Mouse (Mus musculus) midbrain, embryonic 16.5 days (tissue): ENCODE data around the gene Uts2. TPM values are rescaled to one million over a fixed set of nuclear protein-coding genes. Genes with fewer than 3 reads are reported as not detected.
"Not testable (repeated sequence)": the region's sequence is repeated elsewhere in the genome, so short reads cannot be mapped to it uniquely, and the experiment has no call there.

Source experiments
- ATAC-seq: fragments of 200-750 bp; cut with Nextera tagmentation; 2 replicates; pipeline ENCODE4 v1.8.0; 2017; ENCODE audit warnings: moderate TSS enrichment
- H3K27ac ChIP-seq: fragments of 300-500 bp; sonication (generic); 2 replicates; pipeline ENCODE4 v1.5.1; 2014; ENCODE audit warnings: mild to moderate bottlenecking, low read length, mixed read lengths
- H3K27me3 ChIP-seq: fragments of 300-500 bp; sonication (generic); 2 replicates; pipeline ENCODE4 v1.6.1; 2014; ENCODE audit warnings: low read depth, low read length, mixed read lengths; ENCODE audit not compliant: control insufficient read depth, insufficient read depth
- H3K36me3 ChIP-seq: fragments of 300-500 bp; sonication (generic); 2 replicates; pipeline ENCODE4 v1.6.1; 2014; ENCODE audit warnings: mild to moderate bottlenecking, low read length, moderate library complexity, mixed read lengths; ENCODE audit not compliant: control insufficient read depth, insufficient read depth
- H3K4me1 ChIP-seq: fragments of 300-500 bp; sonication (generic); 2 replicates; pipeline ENCODE4 v1.6.1; 2014; ENCODE audit warnings: mild to moderate bottlenecking, low read length, mixed read lengths; ENCODE audit not compliant: control insufficient read depth, insufficient read depth
- H3K4me2 ChIP-seq: fragments of 300-500 bp; sonication (generic); 2 replicates; pipeline ENCODE4 v1.6.1; 2014; ENCODE audit warnings: mild to moderate bottlenecking, low read length, mixed read lengths
- H3K4me3 ChIP-seq: fragments of 300-500 bp; sonication (generic); 2 replicates; pipeline ENCODE4 v1.5.1; 2014; ENCODE audit warnings: low read depth, mild to moderate bottlenecking, low read length, moderate library complexity, mixed read lengths
- H3K9ac ChIP-seq: fragments of 300-500 bp; sonication (generic); 2 replicates; pipeline ENCODE4 v1.6.1; 2014; ENCODE audit warnings: low read depth, low read length, mixed read lengths
- H3K9me3 ChIP-seq: fragments of 300-500 bp; sonication (generic); replicated peaks from 2 replicates; pipeline ENCODE4 v1.6.1; 2014; ENCODE audit warnings: mild to moderate bottlenecking, low read length, mixed read lengths; ENCODE audit not compliant: control insufficient read depth, poor library complexity, severe bottlenecking
- WGBS: fragments of 180-500 bp; shearing (Covaris S2); extraction: QIAGEN DNeasy Blood & Tissue Kit; methylation state at CpG from one replicate; pipeline ENCODE4 v1.1.7; 2014; 5-methylcytosine and 5-hydroxymethylcytosine counted together
- polyA plus RNA-seq: library from polyadenylated mRNA; unstranded; fragments of >200 nt; fragmentation: Nextera tagmentation; extraction: Ambion mirVana; gene quantifications from 2 replicates; pipeline ENCODE4 v1.2.1, GENCODE M21; 2015

The Uts2 gene
- polyA plus RNA-seq, 1 experiment from 2014 or later, result not detected

- Histone ChIP-seq H3K9ac (no peak overlapping the region), H3K27ac (no peak overlapping the region), H3K4me2 (no peak overlapping the region), H3K27me3 (no peaks in the 10 kb centered on the region), H3K9me3 (no peaks in the 10 kb centered on the region), H3K36me3 (no peaks in the 10 kb centered on the region), H3K4me1 (no peaks in the 10 kb centered on the region), H3K4me3 (no peak overlapping the region)
- WGBS, result 95% methylated on average over 9 of the region's 9 CpGs
- ATAC-seq, result no peak
Observed at GRCm38 (mm10) chr4:150998626-150999025, 1.7 kb downstream of the Uts2 start.

GRCm38 (mm10) chr4:151001397-151001796 is 4.5 kb downstream of the Uts2 start:
- no peak for ATAC-seq
- H3K4me1 ChIP-seq, result no peaks in the 10 kb centered on the region
- no peak overlapping the region for H3K4me2 ChIP-seq
- no peak overlapping the region for H3K4me3 ChIP-seq
- no peak overlapping the region for H3K27ac ChIP-seq
- H3K9ac ChIP-seq, result no peak overlapping the region
- no peaks in the 10 kb centered on the region for H3K9me3 ChIP-seq
- WGBS, result 76% methylated on average over 13 of the region's 13 CpGs
- H3K27me3 ChIP-seq, result no peaks in the 10 kb centered on the region
- peaks cover 4% of the 10 kb centered on the region; the same call in 1 of the 2 replicates for H3K36me3 ChIP-seq

- Histone ChIP-seq H3K9ac (no peak overlapping the region), H3K27ac (no peak overlapping the region), H3K9me3 (no peaks in the 10 kb centered on the region), H3K27me3 (no peaks in the 10 kb centered on the region), H3K36me3 (peaks cover 4% of the 10 kb centered on the region; the same call in 1 of the 2 replicates), H3K4me1 (no peaks in the 10 kb centered on the region), H3K4me3 (no peak overlapping the region), H3K4me2 (no peak overlapping the region)
- WGBS, result 94% methylated on average over 13 of the region's 13 CpGs
- no peak for ATAC-seq
Observed at GRCm38 (mm10) chr4:151005656-151006318, 8.9 kb downstream of the Uts2 start.

- Histone ChIP-seq H3K4me1 (no peaks in the 10 kb centered on the region), H3K9me3 (no peaks in the 10 kb centered on the region), H3K27me3 (no peaks in the 10 kb centered on the region), H3K27ac (no peak overlapping the region), H3K36me3 (peaks cover 4% of the 10 kb centered on the region; the same call in 1 of the 2 replicates), H3K4me2 (no peak overlapping the region), H3K4me3 (no peak overlapping the region), H3K9ac (no peak overlapping the region)
- ATAC-seq, result no peak
- WGBS, result 55% methylated on average over 6 of the region's 6 CpGs
Observed at GRCm38 (mm10) chr4:151006945-151007344, 10.0 kb downstream of the Uts2 start.

GRCm38 (mm10) chr4:151010316-151010715 is 13.4 kb downstream of the Uts2 start:
- Histone ChIP-seq H3K4me3 (no peak overlapping the region), H3K9ac (no peak overlapping the region), H3K27me3 (no peaks in the 10 kb centered on the region), H3K36me3 (peaks cover 4% of the 10 kb centered on the region; the same call in 1 of the 2 replicates), H3K27ac (no peak overlapping the region), H3K9me3 (no peaks in the 10 kb centered on the region), H3K4me2 (no peak overlapping the region), H3K4me1 (no peaks in the 10 kb centered on the region)
- WGBS, result 92% methylated on average over 7 of the region's 7 CpGs
- ATAC-seq, result no peak

GRCm38 (mm10) chr4:151015946-151016345 is 19.0 kb downstream of the Uts2 start:
- 92% methylated on average over 10 of the region's 10 CpGs for WGBS
- Histone ChIP-seq H3K4me3 (no peak overlapping the region), H3K4me2 (no peak overlapping the region), H3K9ac (no peak overlapping the region), H3K27me3 (no peaks in the 10 kb centered on the region), H3K4me1 (no peaks in the 10 kb centered on the region), H3K9me3 (no peaks in the 10 kb centered on the region), H3K27ac (no peak overlapping the region), H3K36me3 (no peaks in the 10 kb centered on the region)
- no peak for ATAC-seq

- H3K27ac ChIP-seq, ATAC-seq, H3K9me3 ChIP-seq, H3K36me3 ChIP-seq, H3K27me3 ChIP-seq, H3K4me2 ChIP-seq, H3K4me1 ChIP-seq, H3K4me3 ChIP-seq, H3K9ac ChIP-seq: not testable (repeated sequence)
- WGBS, result 91% methylated on average over 1 of the region's 1 CpGs
Observed at GRCm38 (mm10) chr4:151017356-151017755, 20.5 kb downstream of the Uts2 start.

- 89% methylated on average over 9 of the region's 9 CpGs for WGBS
- Histone ChIP-seq H3K36me3 (0 out of 2 replicates have a peak, but pooled peaks cover 4% of the 10 kb centered on the region), H3K4me1 (no peaks in the 10 kb centered on the region), H3K27me3 (no peaks in the 10 kb centered on the region), H3K9me3 (no peaks in the 10 kb centered on the region), H3K27ac (no peak overlapping the region), H3K4me3 (no peak overlapping the region), H3K9ac (no peak overlapping the region), H3K4me2 (no peak overlapping the region)
- no peak for ATAC-seq
Observed at GRCm38 (mm10) chr4:151024152-151024551, 27.3 kb downstream of the Uts2 start.

- Histone ChIP-seq H3K27ac (no peak overlapping the region), H3K4me1 (no peaks in the 10 kb centered on the region), H3K4me2 (no peak overlapping the region), H3K9me3 (no peaks in the 10 kb centered on the region), H3K9ac (no peak overlapping the region), H3K4me3 (no peak overlapping the region), H3K36me3 (0 out of 2 replicates have a peak, but pooled peaks cover 4% of the 10 kb centered on the region), H3K27me3 (no peaks in the 10 kb centered on the region)
- ATAC-seq, result no peak
- WGBS, result 52% methylated on average over 6 of the region's 6 CpGs
Observed at GRCm38 (mm10) chr4:151027001-151027400, 30.1 kb downstream of the Uts2 start.
